Mouse (Mus musculus) intestine, embryonic 16.5 days (tissue): ENCODE data around the gene Camk1d. TPM values are rescaled to one million over a fixed set of nuclear protein-coding genes. Genes with fewer than 3 reads are reported as not detected.
A peak's percentile ranks its signal among the peaks of the same experiment; 100 is the strongest.

Experiments used
- ATAC-seq: fragments of 200-750 bp; cut with Nextera tagmentation; 2 replicates; pipeline ENCODE4 v1.8.0; 2017; ENCODE audit warnings: moderate TSS enrichment, moderate library complexity
- H3K27ac ChIP-seq: fragments of 300-500 bp; sonication (generic); 2 replicates; pipeline ENCODE4 v1.5.1; 2014; ENCODE audit warnings: mild to moderate bottlenecking, low read length
- H3K27me3 ChIP-seq: fragments of 300-500 bp; sonication (generic); replicated peaks from 2 replicates; pipeline ENCODE4 v1.6.1; 2014; ENCODE audit warnings: low read length, control low read depth, mixed read lengths; ENCODE audit not compliant: control insufficient read depth, insufficient read depth
- H3K36me3 ChIP-seq: fragments of 300-500 bp; sonication (generic); 2 replicates; pipeline ENCODE4 v1.6.1; 2014; ENCODE audit warnings: low read length, control low read depth; ENCODE audit not compliant: control insufficient read depth, insufficient read depth
- H3K4me1 ChIP-seq: fragments of 300-500 bp; sonication (generic); 2 replicates; pipeline ENCODE4 v1.6.1; 2014; ENCODE audit warnings: low read length, control low read depth, mixed read lengths; ENCODE audit not compliant: control insufficient read depth, insufficient read depth
- H3K4me2 ChIP-seq: fragments of 300-500 bp; sonication (generic); 2 replicates; pipeline ENCODE4 v1.6.1; 2014; ENCODE audit warnings: low read depth, low read length, control low read depth
- H3K4me3 ChIP-seq: fragments of 300-500 bp; sonication (generic); 2 replicates; pipeline ENCODE4 v1.5.1; 2014; ENCODE audit warnings: mild to moderate bottlenecking, low read length
- H3K9ac ChIP-seq: fragments of 300-500 bp; sonication (generic); 2 replicates; pipeline ENCODE4 v1.6.1; 2014; ENCODE audit warnings: low read depth, low read length
- H3K9me3 ChIP-seq: fragments of 300-500 bp; sonication (generic); 2 replicates; pipeline ENCODE4 v1.6.1; 2016; ENCODE audit warnings: low read length, control low read depth; ENCODE audit not compliant: control insufficient read depth
- WGBS: fragments of 180-500 bp; shearing (Covaris S2); extraction: QIAGEN DNeasy Blood & Tissue Kit; methylation state at CpG from one replicate; pipeline ENCODE4 v1.1.7; 2014; 5-methylcytosine and 5-hydroxymethylcytosine counted together
- polyA plus RNA-seq: library from polyadenylated mRNA; unstranded; fragments of >200 nt; fragmentation: Nextera tagmentation; extraction: Ambion mirVana; gene quantifications from 2 replicates; pipeline ENCODE4 v1.2.1, GENCODE M21; 2015

Gene Camk1d
- polyA plus RNA-seq, 1 experiment from 2014 or later: 23.1 TPM

DNA sequence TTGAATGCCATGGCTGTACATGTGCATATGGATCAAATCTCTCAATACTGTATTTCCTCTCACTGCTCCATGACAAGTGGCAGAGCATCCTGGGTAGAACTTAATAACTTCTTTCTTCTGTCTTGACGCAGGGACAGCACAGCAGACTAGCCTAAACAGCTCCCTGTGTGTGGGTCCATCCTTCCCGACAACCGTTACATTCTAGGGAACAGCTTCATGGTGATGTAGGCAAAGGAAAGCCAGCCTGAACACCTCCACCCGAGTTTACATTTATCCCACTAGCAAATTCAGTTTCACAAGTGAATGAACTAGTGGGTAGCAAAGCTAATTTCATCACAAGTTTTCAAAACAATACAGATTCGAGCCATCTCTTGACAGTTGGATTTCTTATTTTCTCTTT, 269.0 kb downstream of the Camk1d start:
- no peaks in the 10 kb centered on the region for H3K4me1 ChIP-seq
- H3K9me3 ChIP-seq: no peaks in the 10 kb centered on the region
- H3K27me3 ChIP-seq: no peaks in the 10 kb centered on the region
- H3K36me3 ChIP-seq: 0 out of 2 replicates have a peak, but pooled peaks cover 3% of the 10 kb centered on the region
- 86% methylated on average over 5 of the region's 5 CpGs for WGBS
- no peak overlapping the region for H3K27ac ChIP-seq
- no peak overlapping the region for H3K9ac ChIP-seq
- no peak for ATAC-seq
- no peak overlapping the region for H3K4me3 ChIP-seq
- H3K4me2 ChIP-seq: no peak overlapping the region

GRCm38 (mm10) chr2:5437690-5438089, 276.6 kb downstream of the Camk1d start:
- WGBS: 41% methylated on average over 2 of the region's 2 CpGs
- Histone ChIP-seq H3K36me3 (no peaks in the 10 kb centered on the region), H3K27ac (no peak overlapping the region), H3K27me3 (no peaks in the 10 kb centered on the region), H3K9ac (no peak overlapping the region), H3K9me3 (no peaks in the 10 kb centered on the region), H3K4me3 (no peak overlapping the region), H3K4me1 (peaks cover 4% of the 10 kb centered on the region; the same call in 1 of the 2 replicates), H3K4me2 (no peak overlapping the region)
- ATAC-seq: peak; percentile 94

- Histone ChIP-seq H3K27me3 (no peaks in the 10 kb centered on the region), H3K9me3 (no peaks in the 10 kb centered on the region), H3K27ac (no peak overlapping the region), H3K36me3 (no peaks in the 10 kb centered on the region), H3K9ac (no peak overlapping the region), H3K4me1 (peaks cover 4% of the 10 kb centered on the region; the same call in 1 of the 2 replicates), H3K4me2 (no peak overlapping the region), H3K4me3 (no peak overlapping the region)
- 81% methylated on average over 16 of the region's 16 CpGs for WGBS
- ATAC-seq: no peak
Observed at GRCm38 (mm10) chr2:5435587-5436253, 278.6 kb downstream of the Camk1d start.

DNA sequence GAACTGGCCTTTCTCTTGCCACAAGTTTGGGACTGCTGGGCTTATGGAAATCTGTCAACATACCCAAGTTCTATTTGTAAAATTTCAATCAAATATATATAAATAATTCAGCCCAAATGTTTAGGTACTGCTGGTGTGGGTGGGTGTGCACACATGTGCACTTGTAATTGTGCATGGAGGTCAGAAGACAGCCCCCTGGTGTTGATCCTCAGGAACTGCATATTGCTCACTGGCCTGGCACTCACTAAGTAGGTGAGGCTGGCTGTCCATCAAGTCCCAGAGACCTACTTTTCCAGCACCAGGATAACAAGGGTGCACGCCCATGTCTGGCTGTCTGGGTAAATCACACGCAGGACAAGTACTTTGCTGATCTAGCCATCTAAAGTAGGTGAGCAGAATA, 283.0 kb downstream of the Camk1d start:
- whole genome bisulfite sequencing: 65% methylated on average over 2 of the region's 2 CpGs

GRCm38 (mm10) chr2:5429921-5430320, 284.4 kb downstream of the Camk1d start:
- H3K4me3 ChIP-seq: no peak overlapping the region
- no peak overlapping the region for H3K9ac ChIP-seq
- no peak overlapping the region for H3K4me2 ChIP-seq
- ATAC-seq: no peak
- H3K4me1 ChIP-seq: peaks cover 4% of the 10 kb centered on the region; the same call in 1 of the 2 replicates
- H3K9me3 ChIP-seq: no peaks in the 10 kb centered on the region
- no peak overlapping the region for H3K27ac ChIP-seq
- H3K36me3 ChIP-seq: no peaks in the 10 kb centered on the region
- 68% methylated on average over 8 of the region's 8 CpGs for WGBS
- H3K27me3 ChIP-seq: no peaks in the 10 kb centered on the region

More for the DNA sequence above, 283.0 kb downstream of the Camk1d start:
- Histone ChIP-seq H3K4me1 (peaks cover 4% of the 10 kb centered on the region; the same call in 1 of the 2 replicates), H3K27me3 (no peaks in the 10 kb centered on the region), H3K27ac (no peak overlapping the region), H3K9me3 (no peaks in the 10 kb centered on the region), H3K9ac (no peak overlapping the region), H3K36me3 (no peaks in the 10 kb centered on the region), H3K4me3 (no peak overlapping the region), H3K4me2 (no peak overlapping the region)
- ATAC-seq: no peak

DNA sequence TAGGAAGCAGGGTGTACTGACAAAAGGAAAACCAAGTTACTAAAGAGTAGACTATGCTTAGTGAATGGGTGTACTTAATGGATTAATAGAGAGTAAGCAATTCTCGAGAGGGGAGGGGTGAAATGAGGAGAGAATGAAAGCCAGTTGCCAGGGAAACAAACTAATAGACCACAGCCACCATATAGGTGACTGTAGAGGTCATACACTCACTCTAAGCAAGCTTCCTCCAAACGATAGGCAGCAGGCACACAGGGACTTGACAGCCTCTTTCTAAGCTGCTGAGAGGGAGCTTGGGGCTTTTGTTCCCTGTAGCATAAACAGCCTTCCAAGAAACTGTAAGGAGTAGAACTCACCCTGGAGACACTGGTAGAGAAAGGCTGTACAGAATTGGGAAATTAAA, 288.2 kb downstream of the Camk1d start:
- Histone ChIP-seq H3K4me3 (no peak overlapping the region), H3K27me3 (no peaks in the 10 kb centered on the region), H3K4me1 (no peaks in the 10 kb centered on the region), H3K36me3 (no peaks in the 10 kb centered on the region), H3K27ac (no peak overlapping the region), H3K4me2 (no peak overlapping the region), H3K9me3 (no peaks in the 10 kb centered on the region), H3K9ac (no peak overlapping the region)
- ATAC-seq: 0 out of 2 replicates have a peak, but pooled peaks have one; percentile 22
- 25% methylated on average over 2 of the region's 2 CpGs for WGBS

GRCm38 (mm10) chr2:5425612-5426011, 288.7 kb downstream of the Camk1d start:
- H3K4me2 ChIP-seq: no peak overlapping the region
- peak; percentile 75; the same call in 1 of the 2 replicates for ATAC-seq
- H3K4me1 ChIP-seq: no peaks in the 10 kb centered on the region
- H3K36me3 ChIP-seq: no peaks in the 10 kb centered on the region
- no peak overlapping the region for H3K9ac ChIP-seq
- 73% methylated on average over 3 of the region's 3 CpGs for WGBS
- no peak overlapping the region for H3K4me3 ChIP-seq
- no peaks in the 10 kb centered on the region for H3K9me3 ChIP-seq
- H3K27me3 ChIP-seq: no peaks in the 10 kb centered on the region
- no peak overlapping the region for H3K27ac ChIP-seq

GRCm38 (mm10) chr2:5420621-5421196, 293.6 kb downstream of the Camk1d start:
- H3K27me3 ChIP-seq: no peaks in the 10 kb centered on the region

GRCm38 (mm10) chr2:5418802-5419201, 295.5 kb downstream of the Camk1d start:
- 86% methylated on average over 4 of the region's 4 CpGs for WGBS
- Histone ChIP-seq H3K27me3 (no peaks in the 10 kb centered on the region), H3K4me1 (peaks cover 5% of the 10 kb centered on the region; the same call in 1 of the 2 replicates), H3K9me3 (no peaks in the 10 kb centered on the region), H3K4me3 (no peak overlapping the region), H3K36me3 (no peaks in the 10 kb centered on the region), H3K4me2 (no peak overlapping the region), H3K27ac (no peak overlapping the region), H3K9ac (no peak overlapping the region)
- no peak for ATAC-seq

More at GRCm38 (mm10) chr2:5420621-5421196, 293.6 kb downstream of the Camk1d start:
- no peak overlapping the region for H3K27ac ChIP-seq
- no peak overlapping the region for H3K4me2 ChIP-seq
- WGBS: 60% methylated on average over 5 of the region's 5 CpGs
- H3K9ac ChIP-seq: no peak overlapping the region
- no peaks in the 10 kb centered on the region for H3K9me3 ChIP-seq
- no peaks in the 10 kb centered on the region for H3K36me3 ChIP-seq
- H3K4me1 ChIP-seq: peaks cover 5% of the 10 kb centered on the region; the same call in 1 of the 2 replicates
- no peak for ATAC-seq
- H3K4me3 ChIP-seq: no peak overlapping the region
